Mouse (Mus musculus) heart, adult 2 months (tissue): ENCODE measurements around the gene Shq1.

Experiments
- CTCF ChIP-seq: fragments of 200-600 bp; IDR thresholded peaks from 2 replicates; pipeline ENCODE4 v1.8.1; 2022; ENCODE audit warnings: antibody characterized with exemption, mild to moderate bottlenecking, moderate library complexity
- EP300 ChIP-seq: fragments of 200-500 bp; IDR thresholded peaks from 2 replicates; pipeline ENCODE4 v1.6.1; 2011; ENCODE audit warnings: low read depth, low read length, control low read depth; ENCODE audit not compliant: insufficient read depth
- POLR2A ChIP-seq: fragments of 200-500 bp; IDR thresholded peaks from 2 replicates; pipeline ENCODE4 v1.6.1; 2011; ENCODE audit warnings: mild to moderate bottlenecking, low read depth, low read length, control low read depth; ENCODE audit not compliant: insufficient read depth

DNA sequence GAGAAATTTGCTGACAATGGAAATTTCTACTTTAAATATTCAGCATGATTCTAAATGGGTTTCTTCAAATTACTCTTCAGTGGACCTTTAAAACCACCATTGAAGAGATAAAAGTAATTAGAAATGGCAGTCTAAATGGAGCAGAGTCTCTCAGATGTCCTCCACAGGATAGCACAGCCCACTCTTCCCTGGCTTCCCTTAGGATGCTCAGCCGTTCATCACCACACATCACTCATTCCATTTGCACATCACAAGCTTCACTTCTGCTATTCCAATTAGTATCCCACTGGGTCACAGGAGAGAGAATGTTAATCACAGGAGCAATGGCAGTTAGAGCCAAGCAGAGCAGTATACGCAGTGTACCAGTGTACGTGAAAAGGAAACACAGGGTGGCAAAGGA is 18.4 kb downstream of the Shq1 start:
- TF ChIP-seq EP300, result no peak
- no peak for TF ChIP-seq CTCF
- no peak for TF ChIP-seq POLR2A
